Mouse (Mus musculus) erythroblast, embryonic 14.5 days (primary cell): ENCODE measurements around the gene Gm45711.

Experiments
- GATA1 ChIP-seq: IDR thresholded peaks from 2 replicates; pipeline ENCODE4 v1.6.1; 2012; ENCODE audit warnings: low read length, inconsistent platforms, mixed read lengths
- TAL1 ChIP-seq: IDR thresholded peaks from 3 replicates; pipeline ENCODE4 v1.6.1; 2012; ENCODE audit warnings: low read length, inconsistent platforms, mixed read lengths

GRCm38 (mm10) chr8:104232039-104232438 is 77.8 kb downstream of the Gm45711 start:
- TF ChIP-seq GATA1 (no peak), TAL1 (no peak)
